Mouse (Mus musculus) hindbrain, embryonic 11.5 days (tissue): ENCODE measurements around the gene Clcn6. TPM values are rescaled to one million over a fixed set of nuclear protein-coding genes. Genes with fewer than 3 reads are reported as not detected.

ENCODE experiments used
- ATAC-seq: fragments of 200-750 bp; cut with Nextera tagmentation; 2 replicates; pipeline ENCODE4 v1.8.0; 2017; ENCODE audit warnings: mild to moderate bottlenecking, moderate TSS enrichment, moderate library complexity; ENCODE audit not compliant: low FRiP score
- DNase-seq: peaks from one replicate; pipeline ENCODE4 v3.0.0-alpha.2; 2015; ENCODE audit warnings: low spot score
- H3K27ac ChIP-seq: fragments of 300-500 bp; sonication (generic); 2 replicates; pipeline ENCODE4 v1.5.1; 2014; ENCODE audit warnings: mild to moderate bottlenecking, low read depth, low read length
- H3K27me3 ChIP-seq: fragments of 300-500 bp; sonication (generic); 2 replicates; pipeline ENCODE4 v1.6.1; 2014; ENCODE audit warnings: mild to moderate bottlenecking, low read length, moderate library complexity, mixed read lengths; ENCODE audit not compliant: control insufficient read depth, insufficient read depth
- H3K36me3 ChIP-seq: fragments of 300-500 bp; sonication (generic); 2 replicates; pipeline ENCODE4 v1.6.1; 2014; ENCODE audit warnings: mild to moderate bottlenecking, low read length, moderate library complexity, mixed read lengths; ENCODE audit not compliant: control insufficient read depth, insufficient read depth
- H3K4me1 ChIP-seq: fragments of 300-500 bp; sonication (generic); replicated peaks from 2 replicates; pipeline ENCODE4 v1.6.1; 2014; ENCODE audit warnings: low read length, mixed read lengths; ENCODE audit not compliant: control insufficient read depth, insufficient read depth
- H3K4me2 ChIP-seq: fragments of 300-500 bp; sonication (generic); replicated peaks from 2 replicates; pipeline ENCODE4 v1.6.1; 2014; ENCODE audit warnings: mild to moderate bottlenecking, low read depth, low read length
- H3K4me3 ChIP-seq: fragments of 300-500 bp; sonication (generic); 2 replicates; pipeline ENCODE4 v1.5.1; 2014; ENCODE audit warnings: low read depth, low read length
- H3K9ac ChIP-seq: fragments of 300-500 bp; sonication (generic); 2 replicates; pipeline ENCODE4 v1.6.1; 2014; ENCODE audit warnings: low read depth, low read length
- H3K9me3 ChIP-seq: fragments of 300-500 bp; sonication (generic); 2 replicates; pipeline ENCODE4 v1.6.1; 2016; ENCODE audit warnings: low read length; ENCODE audit not compliant: control insufficient read depth
- WGBS: fragments of 180-500 bp; shearing (Covaris S2); extraction: QIAGEN DNeasy Blood & Tissue Kit; methylation state at CpG from one replicate; pipeline ENCODE4 v1.1.7; 2014; 5-methylcytosine and 5-hydroxymethylcytosine counted together
- polyA plus RNA-seq: library from polyadenylated mRNA; unstranded; fragments of >200 nt; fragmentation: Nextera tagmentation; extraction: Ambion mirVana; gene quantifications from 2 replicates; pipeline ENCODE4 v1.2.1, GENCODE M21; 2014

Gene Clcn6
- polyA plus RNA-seq, 1 experiment from 2014 or later: 26.2 TPM

DNA sequence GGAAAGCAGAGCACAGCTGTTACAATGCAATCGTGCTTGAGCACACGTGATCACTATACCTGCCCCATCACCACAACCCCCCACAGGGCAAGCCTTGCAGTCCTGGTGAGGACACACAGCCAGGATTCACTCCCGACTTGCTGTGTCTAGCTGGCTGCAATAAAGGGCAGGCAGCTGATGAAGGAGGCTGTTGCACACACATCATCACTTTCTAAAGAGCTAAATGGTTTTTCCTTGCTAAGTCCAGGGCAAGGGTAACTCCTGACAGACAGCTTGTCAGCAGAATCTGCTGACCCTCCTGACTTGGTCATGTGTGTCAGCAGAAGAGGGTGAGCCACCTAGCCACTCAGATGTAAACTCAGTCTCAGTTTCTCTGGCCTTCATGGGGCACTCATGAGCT is 21.6 kb downstream of the Clcn6 start:
- Histone ChIP-seq H3K27me3 (no peaks in the 10 kb centered on the region), H3K9ac (no peak overlapping the region), H3K9me3 (no peaks in the 10 kb centered on the region), H3K27ac (no peak overlapping the region), H3K4me3 (no peak overlapping the region), H3K4me1 (peaks cover 4% of the 10 kb centered on the region; the same call in 1 of the 2 replicates), H3K4me2 (no peak overlapping the region), H3K36me3 (peaks cover 43% of the 10 kb centered on the region)
- no peak for ATAC-seq
- DNase-seq: no peak
- 84% methylated on average over 3 of the region's 3 CpGs for WGBS

DNA sequence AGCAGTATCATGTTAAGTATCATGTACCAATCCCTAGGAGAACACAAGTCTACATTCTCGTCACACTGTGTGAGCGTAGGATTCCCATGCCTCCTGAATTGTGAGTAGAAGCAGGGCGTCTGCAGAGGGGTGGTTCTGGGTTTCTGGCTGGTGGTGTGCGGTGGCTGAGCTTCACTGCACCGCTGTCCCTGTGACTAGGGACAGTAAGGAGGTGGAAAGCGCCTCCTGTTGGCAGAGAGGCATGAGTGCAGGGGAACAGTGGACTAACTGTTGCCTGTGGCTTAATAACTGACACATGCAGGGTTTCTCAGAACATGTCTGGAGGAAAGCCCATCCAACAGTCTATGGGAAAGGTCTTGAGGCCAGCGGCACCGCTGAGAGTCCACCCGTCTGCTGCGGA is 23.2 kb downstream of the Clcn6 start:
- no peak overlapping the region for H3K4me3 ChIP-seq
- no peak for ATAC-seq

DNA sequence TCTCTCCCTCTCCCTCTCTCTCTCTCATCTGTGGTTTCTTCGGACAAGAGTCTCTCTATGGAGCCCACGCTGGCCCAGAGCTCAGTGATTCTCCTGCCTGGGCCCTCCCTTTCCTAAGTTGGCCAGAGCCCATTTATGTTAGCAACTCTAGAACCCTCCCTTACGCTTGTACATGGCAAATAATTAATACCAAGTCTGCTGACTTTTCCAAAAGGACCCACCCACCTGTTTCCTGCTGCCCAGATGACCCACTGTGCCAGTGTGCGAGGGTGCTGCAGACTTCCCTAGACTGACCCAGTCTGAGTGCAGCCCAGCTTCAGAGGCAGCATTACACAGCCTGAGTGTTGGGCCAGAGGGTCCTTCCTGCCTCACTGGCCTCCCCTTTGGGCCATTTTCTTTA is 26.4 kb downstream of the Clcn6 start:
- DNase-seq (no peak), ATAC-seq (no peak)
- Histone ChIP-seq H3K4me2 (no peak overlapping the region), H3K9me3 (no peaks in the 10 kb centered on the region), H3K4me3 (no peak overlapping the region), H3K27me3 (no peaks in the 10 kb centered on the region), H3K4me1 (no peaks in the 10 kb centered on the region), H3K9ac (no peak overlapping the region), H3K36me3 (peaks cover 50% of the 10 kb centered on the region), H3K27ac (no peak overlapping the region)
- 89% methylated on average over 4 of the region's 4 CpGs for WGBS

More for the DNA sequence above, 23.2 kb downstream of the Clcn6 start:
- H3K9ac ChIP-seq: no peak overlapping the region
- no peaks in the 10 kb centered on the region for H3K27me3 ChIP-seq
- no peaks in the 10 kb centered on the region for H3K9me3 ChIP-seq
- WGBS: 82% methylated on average over 10 of the region's 10 CpGs
- peaks cover 56% of the 10 kb centered on the region for H3K36me3 ChIP-seq
- H3K4me2 ChIP-seq: no peak overlapping the region
- H3K4me1 ChIP-seq: peaks cover 4% of the 10 kb centered on the region; the same call in 1 of the 2 replicates
- DNase-seq: no peak
- no peak overlapping the region for H3K27ac ChIP-seq

DNA sequence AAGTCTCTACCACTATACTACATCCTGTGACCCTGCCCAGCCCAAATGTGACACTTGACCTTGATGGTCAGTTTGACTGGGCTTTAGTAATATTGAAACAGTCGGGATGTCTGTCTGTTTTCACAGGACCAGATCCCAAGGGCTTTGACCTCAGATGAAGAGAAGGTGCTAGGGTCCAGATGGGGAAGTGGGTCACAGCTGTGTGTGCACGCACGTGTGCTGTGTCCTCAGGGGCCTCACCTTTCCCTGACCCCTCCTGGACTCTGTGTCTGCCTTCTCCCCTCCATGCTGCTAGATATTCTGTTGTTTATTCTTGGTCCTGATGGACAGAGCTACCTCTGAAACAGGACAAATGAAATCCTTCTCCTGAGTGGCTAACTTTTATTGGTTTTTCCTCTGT is 27.3 kb downstream of the Clcn6 start:
- H3K4me2 ChIP-seq: no peak overlapping the region
- H3K9me3 ChIP-seq: no peaks in the 10 kb centered on the region
- no peak overlapping the region for H3K4me3 ChIP-seq
- H3K27ac ChIP-seq: no peak overlapping the region
- no peaks in the 10 kb centered on the region for H3K4me1 ChIP-seq
- no peak for ATAC-seq
- no peaks in the 10 kb centered on the region for H3K27me3 ChIP-seq
- 78% methylated on average over 3 of the region's 3 CpGs for WGBS
- H3K36me3 ChIP-seq: peaks cover 50% of the 10 kb centered on the region
- no peak overlapping the region for H3K9ac ChIP-seq
- DNase-seq: no peak

DNA sequence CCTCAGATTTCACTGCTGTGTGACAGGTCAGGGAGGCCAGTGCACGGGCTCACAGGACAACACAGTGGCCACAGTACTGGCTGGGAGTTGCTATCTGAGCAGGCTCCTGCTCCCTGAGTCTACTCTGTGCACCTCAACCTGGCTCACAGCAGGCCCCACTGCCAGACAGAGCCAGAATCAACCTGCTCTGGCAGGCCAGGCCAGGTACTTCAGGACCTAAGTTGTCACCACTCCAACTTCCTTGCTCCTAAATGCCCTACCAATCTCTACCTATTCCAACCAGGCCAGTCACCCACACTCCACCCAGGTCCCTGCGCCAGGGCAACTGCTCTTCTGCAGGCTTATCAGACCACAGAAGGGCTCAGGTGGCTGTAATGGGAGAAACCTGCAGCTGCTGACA is 29.0 kb downstream of the Clcn6 start:
- H3K4me1 ChIP-seq: no peaks in the 10 kb centered on the region
- DNase-seq: no peak
- H3K9ac ChIP-seq: no peak overlapping the region
- H3K4me2 ChIP-seq: no peak overlapping the region
- 91% methylated on average over 2 of the region's 2 CpGs for WGBS
- H3K4me3 ChIP-seq: no peak overlapping the region
- H3K27me3 ChIP-seq: no peaks in the 10 kb centered on the region
- no peaks in the 10 kb centered on the region for H3K9me3 ChIP-seq
- peaks cover 50% of the 10 kb centered on the region for H3K36me3 ChIP-seq
- H3K27ac ChIP-seq: no peak overlapping the region
- no peak for ATAC-seq

DNA sequence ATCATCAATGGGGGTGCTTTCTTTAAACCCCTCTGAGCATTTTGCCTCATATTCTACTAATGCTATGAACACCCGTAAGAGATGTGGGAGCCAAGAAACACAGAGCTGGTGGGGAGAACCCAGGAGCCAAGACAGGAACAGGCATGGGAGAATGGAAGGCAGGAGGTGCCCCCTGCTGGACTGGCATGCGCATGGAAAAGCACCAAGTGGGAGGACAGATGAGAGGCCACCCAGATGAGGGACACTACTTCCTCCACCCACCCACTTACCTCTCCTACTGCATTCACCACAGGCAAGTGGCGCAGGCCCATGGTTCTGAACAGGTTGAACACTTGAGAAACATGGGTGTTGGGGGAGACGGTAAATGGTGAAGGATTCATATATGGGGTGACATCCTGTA is 30.2 kb downstream of the Clcn6 start:
- DNase-seq (peak; percentile 31), ATAC-seq (peak; percentile 49; the same call in 1 of the 2 replicates)
- no peak overlapping the region for H3K4me2 ChIP-seq
- no peak overlapping the region for H3K4me3 ChIP-seq
- no peaks in the 10 kb centered on the region for H3K4me1 ChIP-seq
- H3K27me3 ChIP-seq: no peaks in the 10 kb centered on the region
- H3K9me3 ChIP-seq: no peaks in the 10 kb centered on the region
- no peak overlapping the region for H3K27ac ChIP-seq
- peaks cover 40% of the 10 kb centered on the region for H3K36me3 ChIP-seq
- WGBS: 77% methylated on average over 4 of the region's 4 CpGs
- H3K9ac ChIP-seq: no peak overlapping the region

DNA sequence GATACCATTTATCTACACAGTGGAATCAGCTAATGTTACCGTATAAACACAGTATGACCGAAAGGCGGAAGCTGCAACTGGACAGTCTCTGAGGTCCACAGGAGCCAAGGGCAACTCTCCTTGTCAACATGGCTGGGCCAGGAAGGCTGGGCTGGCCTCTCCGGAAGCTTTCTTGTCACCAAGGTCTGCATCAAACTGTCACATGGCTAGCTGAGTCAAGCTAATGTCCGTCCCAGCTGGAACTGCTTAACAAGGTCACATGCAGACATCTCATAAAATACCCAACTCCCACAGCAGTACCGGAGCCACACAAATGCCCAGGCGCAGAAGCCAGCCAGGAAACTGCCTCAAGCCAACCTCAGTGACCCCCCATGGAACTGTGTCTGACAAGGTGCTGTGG is 34.3 kb downstream of the Clcn6 start:
- peaks cover 11% of the 10 kb centered on the region for H3K36me3 ChIP-seq

DNA sequence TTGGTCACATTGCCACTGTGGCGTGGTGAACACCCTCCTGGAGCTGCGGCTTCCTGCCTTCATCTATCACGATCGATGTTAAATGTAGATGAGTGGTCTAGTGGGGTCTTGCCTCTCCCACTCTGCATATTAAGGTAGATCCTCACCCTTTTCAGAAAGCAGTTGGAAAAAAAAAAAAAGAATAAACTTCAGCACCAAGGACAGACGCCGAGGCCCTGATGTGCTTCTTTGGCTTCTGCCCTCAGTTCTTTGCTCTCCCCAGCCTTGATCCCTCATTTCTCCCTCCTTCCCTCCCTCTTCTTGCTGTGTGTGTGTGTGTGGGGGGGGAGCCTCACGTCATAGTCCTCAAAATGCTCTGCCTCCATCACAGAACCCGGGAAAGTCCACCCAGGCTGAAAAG is 36.8 kb downstream of the Clcn6 start:
- WGBS: 43% methylated on average over 8 of the region's 8 CpGs
- ATAC-seq: no peak
- H3K9me3 ChIP-seq: no peaks in the 10 kb centered on the region
- no peak overlapping the region for H3K4me3 ChIP-seq
- no peak for DNase-seq
- H3K36me3 ChIP-seq: peaks cover 7% of the 10 kb centered on the region
- no peak overlapping the region for H3K9ac ChIP-seq
- no peak overlapping the region for H3K4me2 ChIP-seq
- H3K4me1 ChIP-seq: no peaks in the 10 kb centered on the region
- no peaks in the 10 kb centered on the region for H3K27me3 ChIP-seq
- peak overlapping the region; percentile 30; the same call in 1 of the 2 replicates for H3K27ac ChIP-seq

More for the DNA sequence above, 34.3 kb downstream of the Clcn6 start:
- Histone ChIP-seq H3K4me1 (no peaks in the 10 kb centered on the region), H3K4me2 (no peak overlapping the region), H3K9me3 (no peaks in the 10 kb centered on the region), H3K27me3 (no peaks in the 10 kb centered on the region), H3K9ac (no peak overlapping the region), H3K27ac (no peak overlapping the region), H3K4me3 (no peak overlapping the region)
- ATAC-seq (no peak), DNase-seq (no peak)
- WGBS: 94% methylated on average over 7 of the region's 7 CpGs

DNA sequence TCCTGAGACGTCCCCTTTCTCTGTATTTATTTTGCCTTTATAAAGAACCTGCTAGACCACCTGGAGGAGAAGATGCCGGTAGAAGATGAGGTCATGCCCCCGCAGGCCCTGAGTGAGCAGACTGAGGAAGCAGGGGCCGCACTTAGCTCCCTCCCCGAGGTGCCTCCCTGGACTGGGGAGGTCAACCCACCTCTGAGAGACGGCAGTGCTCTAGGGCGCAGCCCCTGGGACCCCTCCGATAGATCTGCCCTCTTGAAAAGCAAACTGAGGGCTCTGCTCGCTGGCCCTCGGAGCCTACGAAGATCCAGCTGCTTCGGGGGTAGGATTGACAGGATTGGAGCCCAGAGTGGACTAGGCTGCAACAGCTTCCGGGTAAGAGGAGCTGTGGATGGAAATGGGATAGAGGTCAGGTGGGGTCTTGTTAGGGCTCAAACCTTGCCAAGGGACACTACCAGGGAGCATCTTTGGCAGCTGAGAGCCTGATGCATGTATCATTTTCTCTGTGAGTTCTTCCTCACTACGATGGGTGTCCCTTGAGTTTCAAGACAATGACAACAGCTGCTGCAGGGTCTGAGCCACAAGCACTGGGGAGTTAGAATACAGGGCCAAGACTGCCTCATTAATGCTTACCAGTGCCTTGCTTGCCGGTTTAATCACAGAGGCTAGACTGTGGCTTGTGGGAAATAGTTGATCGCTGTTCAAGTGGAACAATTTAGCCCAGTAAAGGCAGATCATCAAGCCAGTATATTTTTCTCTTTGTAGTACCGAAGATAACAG is 37.4 kb downstream of the Clcn6 start:
- no peaks in the 10 kb centered on the region for H3K27me3 ChIP-seq
- ATAC-seq (no peak), DNase-seq (no peak)
- no peak overlapping the region for H3K4me2 ChIP-seq
- H3K4me3 ChIP-seq: no peak overlapping the region
- peaks cover 6% of the 10 kb centered on the region for H3K36me3 ChIP-seq
- H3K9ac ChIP-seq: no peak overlapping the region
- H3K4me1 ChIP-seq: no peaks in the 10 kb centered on the region
- WGBS: 78% methylated on average over 17 of the region's 17 CpGs
- H3K9me3 ChIP-seq: no peaks in the 10 kb centered on the region
- peak overlapping the region; percentile 48; the same call in 1 of the 2 replicates for H3K27ac ChIP-seq
